Mouse (Mus musculus): ENCODE measurements around the gene Grk6.

- TF ChIP-seq CTCF (IDR thresholded peaks at IDR 0.05; ENCODE audit: low read depth) = no peak
- TF ChIP-seq EP300 (IDR thresholded peaks at IDR 0.05; ENCODE audit: low read depth) = no peak
Observed at GRCm38 (mm10) chr13:55474621-55475069, 29.8 kb downstream of the Grk6 start.

All from liver, embryonic 14.5 days (tissue).